Mouse (Mus musculus): ENCODE measurements at regions not wholly inside any gene's neighbourhood (a gene's known extent, or its start where the extent isn't known, plus 50 kb on each side); places are given as distances from the start of the nearest gene placed in this dataset.

GRCm38 (mm10) chr5:39440817-39441216 lies 314.5 kb downstream of the Hs3st1 start:
- Histone ChIP-seq H3K4me3 (replicated peaks in 1 of 3; ENCODE audit: low read depth in 2 of 3, low read length in 2 of 3, poor library complexity in 1 of 3) (no peak overlapping the region), H3K4me1 (ENCODE audit: control insufficient read depth in 1 of 2, insufficient read depth in 2 of 2) (no peaks in the 10 kb centered on the region), H3K9me3 (replicated peaks; ENCODE audit: low read length) (no peaks in the 10 kb centered on the region), H3K4me2 (ENCODE audit: insufficient read depth, low read depth, poor library complexity, severe bottlenecking) (no peak overlapping the region), H3K9ac (ENCODE audit: insufficient read depth, low read depth) (no peak overlapping the region), H3K27me3 (replicated peaks) (no peaks in the 10 kb centered on the region), H3K79me2 (replicated peaks; ENCODE audit: control insufficient read depth, extremely low read depth, insufficient read depth, poor library complexity, severe bottlenecking) (no peaks in the 10 kb centered on the region), H3K27ac (ENCODE audit: insufficient read depth, low read depth) (no peak overlapping the region), H3K36me3 (replicated peaks in 1 of 2; ENCODE audit: control insufficient read depth in 1 of 2, insufficient read depth in 1 of 2, low read length in 1 of 2) (no peaks in the 10 kb centered on the region)
- dilution Hi-C loops (cut with MboI; ENCODE audit: extremely low pct_ligation_motif_present, extremely low pct_unique_long_range_greater_than_20kb, low sequenced_read_pairs) (no loop called here), in situ Hi-C loops (cut with MboI; ENCODE audit: low pct_ligation_motif_present, low pct_unique_long_range_greater_than_20kb, low sequenced_read_pairs) (no loop called here)
- peak; percentile 0 for DNase-seq (ENCODE audit: extremely low read depth)
- TF ChIP-seq CTCF (conservative IDR thresholded peaks at IDR 0.05 in 1 of 2, IDR thresholded peaks at IDR 0.05 in 1 of 2; ENCODE audit: low read depth in 2 of 2, low read length in 2 of 2): 0 out of 4 replicates have a peak, but pooled peaks of 1 of the 2 experiments have one; percentile 4
- TF ChIP-seq MAX (IDR thresholded peaks at IDR 0.05; ENCODE audit: low read length): no peak

- no peak for DNase-seq (ENCODE audit: extremely low read depth)
- in situ Hi-C loops (cut with MboI; ENCODE audit: low pct_ligation_motif_present, low pct_unique_long_range_greater_than_20kb, low sequenced_read_pairs) (no loop called here), dilution Hi-C loops (cut with MboI; ENCODE audit: extremely low pct_ligation_motif_present, extremely low pct_unique_long_range_greater_than_20kb, low sequenced_read_pairs) (no loop called here)
- H3K79me2 ChIP-seq (replicated peaks; ENCODE audit: control insufficient read depth, extremely low read depth, insufficient read depth, poor library complexity, severe bottlenecking): no peaks in the 10 kb centered on the region
- no peaks in the 10 kb centered on the region for H3K4me1 ChIP-seq (ENCODE audit: control insufficient read depth in 1 of 2, insufficient read depth in 2 of 2)
- no peak overlapping the region for H3K4me2 ChIP-seq (ENCODE audit: insufficient read depth, low read depth, poor library complexity, severe bottlenecking)
- H3K9me3 ChIP-seq (replicated peaks; ENCODE audit: low read length): no peaks in the 10 kb centered on the region
- TF ChIP-seq KAT2A (IDR thresholded peaks at IDR 0.05; ENCODE audit: insufficient replicate concordance, low read length) (no peak), NRF1 (IDR thresholded peaks at IDR 0.05; ENCODE audit: low read depth, low read length) (no peak), ELF1 (IDR thresholded peaks at IDR 0.05; ENCODE audit: low read depth, low read length) (no peak), GABPA (IDR thresholded peaks at IDR 0.05; ENCODE audit: insufficient replicate concordance, low read depth, low read length) (no peak), UBTF (IDR thresholded peaks at IDR 0.05; ENCODE audit: low read depth, low read length) (no peak), MAX (IDR thresholded peaks at IDR 0.05; ENCODE audit: low read length) (no peak), HCFC1 (IDR thresholded peaks at IDR 0.05; ENCODE audit: low read depth, low read length) (no peak), POLR2AphosphoS2 (IDR thresholded peaks at IDR 0.05; ENCODE audit: low read depth, low read length) (no peak), TCF12 (IDR thresholded peaks at IDR 0.05; ENCODE audit: low read depth, low read length) (no peak), ZNF384 (IDR thresholded peaks at IDR 0.05; ENCODE audit: low read depth, low read length) (no peak), BHLHE40 (IDR thresholded peaks at IDR 0.05; ENCODE audit: low read depth, low read length) (no peak)
- H3K27me3 ChIP-seq (replicated peaks): no peaks in the 10 kb centered on the region
- no peak overlapping the region for H3K4me3 ChIP-seq (replicated peaks in 1 of 3; ENCODE audit: low read depth in 2 of 3, low read length in 2 of 3, poor library complexity in 1 of 3)
- no peak overlapping the region for H3K9ac ChIP-seq (ENCODE audit: insufficient read depth, low read depth)
- H3K27ac ChIP-seq (ENCODE audit: insufficient read depth, low read depth): no peak overlapping the region
- H3K36me3 ChIP-seq (replicated peaks in 1 of 2; ENCODE audit: control insufficient read depth in 1 of 2, insufficient read depth in 1 of 2, low read length in 1 of 2): no peaks in the 10 kb centered on the region
Observed at GRCm38 (mm10) chr5:39437463-39438201, 317.6 kb downstream of the Hs3st1 start.

GRCm38 (mm10) chr5:39426053-39426452 lies 329.2 kb downstream of the Hs3st1 start:
- H3K27me3 ChIP-seq (replicated peaks): no peaks in the 10 kb centered on the region
- H3K27ac ChIP-seq (ENCODE audit: insufficient read depth, low read depth): no peak overlapping the region
- no peak overlapping the region for H3K4me3 ChIP-seq (replicated peaks in 1 of 3; ENCODE audit: low read depth in 2 of 3, low read length in 2 of 3, poor library complexity in 1 of 3)
- H3K4me2 ChIP-seq (ENCODE audit: insufficient read depth, low read depth, poor library complexity, severe bottlenecking): no peak overlapping the region
- no peaks in the 10 kb centered on the region for H3K36me3 ChIP-seq (replicated peaks in 1 of 2; ENCODE audit: control insufficient read depth in 1 of 2, insufficient read depth in 1 of 2, low read length in 1 of 2)
- in situ Hi-C loops (cut with MboI; ENCODE audit: low pct_ligation_motif_present, low pct_unique_long_range_greater_than_20kb, low sequenced_read_pairs): no loop called here
- H3K9ac ChIP-seq (ENCODE audit: insufficient read depth, low read depth): no peak overlapping the region
- no peaks in the 10 kb centered on the region for H3K9me3 ChIP-seq (replicated peaks; ENCODE audit: low read length)
- no peak for DNase-seq (ENCODE audit: extremely low read depth)
- no peaks in the 10 kb centered on the region for H3K79me2 ChIP-seq (replicated peaks; ENCODE audit: control insufficient read depth, extremely low read depth, insufficient read depth, poor library complexity, severe bottlenecking)
- H3K4me1 ChIP-seq (ENCODE audit: control insufficient read depth in 1 of 2, insufficient read depth in 2 of 2): no peaks in the 10 kb centered on the region
- dilution Hi-C loops (cut with MboI; ENCODE audit: extremely low pct_ligation_motif_present, extremely low pct_unique_long_range_greater_than_20kb, low sequenced_read_pairs): no loop called here
- TF ChIP-seq BHLHE40 (IDR thresholded peaks at IDR 0.05; ENCODE audit: low read depth, low read length): no peak
- TF ChIP-seq MAZ (IDR thresholded peaks at IDR 0.05; ENCODE audit: low read depth, low read length): no peak
- TF ChIP-seq ZC3H11A (IDR thresholded peaks at IDR 0.05; ENCODE audit: low read depth, low read length): no peak
- TF ChIP-seq RAD21 (IDR thresholded peaks at IDR 0.05; ENCODE audit: low read depth, low read length): no peak
- TF ChIP-seq USF2 (conservative IDR thresholded peaks at IDR 0.05; ENCODE audit: low read depth, low read length): no peak
- no peak for TF ChIP-seq MEF2A (IDR thresholded peaks at IDR 0.05; ENCODE audit: borderline replicate concordance, low read depth, low read length)
- TF ChIP-seq JUN (IDR thresholded peaks at IDR 0.05; ENCODE audit: insufficient read depth, low read depth, low read length): no peak
- TF ChIP-seq CHD2 (IDR thresholded peaks at IDR 0.05; ENCODE audit: low read length): no peak
- TF ChIP-seq SIN3A (IDR thresholded peaks at IDR 0.05; ENCODE audit: low read length): no peak
- no peak for TF ChIP-seq E2F4 (IDR thresholded peaks at IDR 0.05; ENCODE audit: insufficient replicate concordance, low read depth, low read length)
- TF ChIP-seq HCFC1 (IDR thresholded peaks at IDR 0.05; ENCODE audit: low read depth, low read length): no peak
- TF ChIP-seq KAT2A (IDR thresholded peaks at IDR 0.05; ENCODE audit: insufficient replicate concordance, low read length): no peak
- TF ChIP-seq GABPA (IDR thresholded peaks at IDR 0.05; ENCODE audit: insufficient replicate concordance, low read depth, low read length): no peak
- no peak for TF ChIP-seq ETS1 (conservative IDR thresholded peaks at IDR 0.05; ENCODE audit: low read depth, low read length)
- no peak for TF ChIP-seq USF1 (IDR thresholded peaks at IDR 0.05; ENCODE audit: low read depth, low read length)
- TF ChIP-seq TCF12 (IDR thresholded peaks at IDR 0.05; ENCODE audit: low read depth, low read length): no peak
- TF ChIP-seq IRF4 (IDR thresholded peaks at IDR 0.05; ENCODE audit: low read depth, low read length): no peak
